Mouse (Mus musculus): Measurements from ENCODE around the gene Fbxw27. TPM values are rescaled to one million over a fixed set of nuclear protein-coding genes. Genes with fewer than 3 reads are reported as not detected.

Fbxw27 gene
- polyA plus RNA-seq, 1 experiment from 2014 or later = 0.41 TPM

Other genes starting within 250 kb of the Fbxw27 start
- not detected in 2 replicates for gene Fbxw15, start 222.4 kb downstream of the Fbxw27 start, polyA plus RNA-seq (2014; fragmentation: Nextera tagmentation; extraction: Ambion mirVana)
- not detected in 2 replicates for gene Fbxw24, start 164.6 kb downstream of the Fbxw27 start, polyA plus RNA-seq (2014; fragmentation: Nextera tagmentation; extraction: Ambion mirVana)
- gene Fbxw25, start 126.0 kb downstream of the Fbxw27 start, polyA plus RNA-seq (2014; fragmentation: Nextera tagmentation; extraction: Ambion mirVana) = not detected in 2 replicates
- gene Fbxw18, start 88.0 kb downstream of the Fbxw27 start, polyA plus RNA-seq (2014; fragmentation: Nextera tagmentation; extraction: Ambion mirVana) = 0.12 TPM in 1 of 2 replicates, not detected in the other
- gene Fbxw26, start 44.6 kb downstream of the Fbxw27 start, polyA plus RNA-seq (2014; fragmentation: Nextera tagmentation; extraction: Ambion mirVana) = not detected in 2 replicates
- gene Spink8, start 21.6 kb upstream of the Fbxw27 start, polyA plus RNA-seq (2014; fragmentation: Nextera tagmentation; extraction: Ambion mirVana) = not detected in 2 replicates
- 53.7 and 58.7 TPM in 2 replicates for gene Nme6, start 42.1 kb upstream of the Fbxw27 start, polyA plus RNA-seq (2014; fragmentation: Nextera tagmentation; extraction: Ambion mirVana)
- gene Camp, start 58.9 kb upstream of the Fbxw27 start, polyA plus RNA-seq (2014; fragmentation: Nextera tagmentation; extraction: Ambion mirVana) = 1.2 TPM in 1 of 2 replicates, not detected in the other
- 34.0 and 40.4 TPM in 2 replicates for gene Cdc25a, start 84.9 kb upstream of the Fbxw27 start, polyA plus RNA-seq (2014; fragmentation: Nextera tagmentation; extraction: Ambion mirVana)
- 55.2 and 57.5 TPM in 2 replicates for gene Map4, start 140.8 kb upstream of the Fbxw27 start, polyA plus RNA-seq (2014; fragmentation: Nextera tagmentation; extraction: Ambion mirVana)

All from lung, embryonic 14.5 days (tissue).